Mouse (Mus musculus) CH12.LX (cell line): ENCODE measurements around the gene Rrp36.

ENCODE experiments used
- CTCF ChIP-seq, 2 experiments: IDR thresholded peaks in 1 of 2; conservative IDR thresholded peaks in 1 of 2; 2 replicates each; pipeline ENCODE4 v1.5.1; 2011 to 2012; ENCODE audit warnings: low read depth in 2 of 2, low read length in 2 of 2, improper control_type of control experiment in 1 of 2, inconsistent platforms in 1 of 2, mild to moderate bottlenecking in 1 of 2, moderate library complexity in 1 of 2
- ETS1 ChIP-seq: conservative IDR thresholded peaks from 2 replicates; pipeline ENCODE4 v1.6.1; 2012; ENCODE audit warnings: low read depth, mild to moderate bottlenecking, inconsistent platforms, low read length, improper control_type of control experiment, moderate library complexity
- HCFC1 ChIP-seq: IDR thresholded peaks from 2 replicates; pipeline ENCODE4 v1.6.1; 2012; ENCODE audit warnings: low read depth, mild to moderate bottlenecking, inconsistent platforms, low read length, improper control_type of control experiment
- POLR2A ChIP-seq: IDR thresholded peaks from 2 replicates; pipeline ENCODE4 v1.6.1; 2011; ENCODE audit warnings: low read depth, mild to moderate bottlenecking, improper control_type of control experiment, low read length
- RCOR1 ChIP-seq: conservative IDR thresholded peaks from 2 replicates; pipeline ENCODE4 v1.6.1; 2012; ENCODE audit warnings: low read depth, mild to moderate bottlenecking, inconsistent platforms, low read length, improper control_type of control experiment
- ZKSCAN1 ChIP-seq: IDR thresholded peaks from 2 replicates; pipeline ENCODE4 v1.6.1; 2012; ENCODE audit warnings: low read depth, inconsistent platforms, low read length, improper control_type of control experiment, borderline replicate concordance

- TF ChIP-seq ETS1 (no peak), CTCF (conservative IDR thresholded peaks at IDR 0.05 in 1 of 2, IDR thresholded peaks at IDR 0.05 in 1 of 2; ENCODE audit: low read depth in 2 of 2, low read length in 2 of 2) (no peak), HCFC1 (no peak), POLR2A (no peak), ZKSCAN1 (no peak), RCOR1 (no peak)
These were observed 34.2 kb downstream of the Rrp36 start for GRCm38 (mm10) chr17:46639929-46640328.
